ENCODE assay signal across 25 mouse cellular contexts in the genomic region with DNA sequence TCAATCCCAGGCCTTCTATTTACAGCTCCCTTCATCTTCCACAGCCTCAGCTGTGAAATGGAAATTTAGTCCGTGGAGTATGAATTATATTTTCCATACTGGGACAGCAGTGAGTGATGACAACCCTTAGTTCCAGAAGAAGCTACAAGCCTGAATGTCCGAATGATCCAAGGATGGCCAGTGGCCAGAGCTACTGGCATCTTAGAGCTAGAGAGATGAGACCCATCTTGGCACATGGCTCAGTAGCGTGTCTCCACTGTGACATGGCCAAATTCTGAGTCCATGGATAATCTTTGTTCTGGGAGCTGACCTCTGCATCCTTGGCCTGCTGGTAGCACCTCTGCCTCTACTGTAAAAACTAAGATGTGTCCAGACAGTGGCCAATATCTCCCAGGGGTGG.
DNase-seq lines count a peak whose midpoint lies in the region; TF ChIP-seq lines count a peak whose summit lies in the region.
"Had no signal": no experiment of that assay in that cellular context is flagged by ENCODE, and none has a peak within 500 bp of the region (broad histone marks: within the 10 kb centered on the region; RNA-seq: fewer than 3 reads in every experiment).

No protein-coding gene starts in this region.

- intact Hi-C loops in gastrocnemius, adult 2 months (cut with DNase I): loop anchor here (10.0 kb wide), 2 partner anchors 140 to 190 kb away; no protein-coding TSS in a partner anchor

- H3K27ac ChIP-seq in gastrocnemius, adult 2 months: no peak overlapping the region
- 0 out of 2 replicates have a peak overlapping the region, but pooled peaks have one; percentile 39 for H3K27ac ChIP-seq in layer of hippocampus, adult 2 months
- H3K27ac ChIP-seq in cortical plate, adult 2 months (ENCODE audit: insufficient read depth, low read length): peak overlapping the region; percentile 26
- H3K27ac ChIP-seq: embryonic facial prominence, embryonic 12.5 days; embryonic facial prominence, embryonic 15.5 days; forebrain, embryonic 12.5 days; forebrain, embryonic 15.5 days; hindbrain, embryonic 14.5 days; intestine, embryonic 15.5 days had no signal

- TF ChIP-seq POLR2A in cortical plate, adult 2 months (IDR thresholded peaks at IDR 0.05; ENCODE audit: extremely low read depth, insufficient read depth, low read length): no peak

- H3K4me1 ChIP-seq in cortical plate, adult 2 months (ENCODE audit: control insufficient read depth, insufficient read depth, low read length): peaks cover 12% of the 10 kb centered on the region
- H3K4me1 ChIP-seq: embryonic facial prominence, embryonic 12.5 days; embryonic facial prominence, embryonic 15.5 days; intestine, embryonic 15.5 days had no signal

- peak; percentile 40 to 53 for DNase-seq in cerebellum, postnatal 14 days
- no peak for DNase-seq in cerebellum, adult 9-11 months
- peak; percentile 27 for DNase-seq in gastrocnemius, adult 2 months
- no peak for DNase-seq in gastrocnemius, adult 8-10 months (ENCODE audit: low spot score in 2 of 2)
- no peak for DNase-seq in layer of hippocampus, adult 2 months (ENCODE audit: low spot score in 2 of 2)
- DNase-seq in layer of hippocampus, adult 11-12 months (ENCODE audit: low spot score): no peak
- DNase-seq in adipocyte (ENCODE audit: low spot score): no peak
- DNase-seq: adrenal gland, adult 2 months; adrenal gland, postnatal 14 days; B cell, adult 2 months; cerebellum, adult 11-12 months; cerebellum, adult 8-10 months; cerebellum, postnatal 36 days; gastrocnemius, postnatal 10 days; gastrocnemius, postnatal 36 days; heart, adult 11 months; kidney, adult 11 months; kidney, adult 8-10 months had no signal

- no peak overlapping the region for H3K4me3 ChIP-seq in gastrocnemius, adult 2 months
- H3K4me3 ChIP-seq in layer of hippocampus, adult 2 months: no peak overlapping the region
- H3K4me3 ChIP-seq in cortical plate, adult 2 months (ENCODE audit: insufficient read depth, low read length): no peak overlapping the region
- H3K4me3 ChIP-seq: embryonic facial prominence, embryonic 12.5 days; embryonic facial prominence, embryonic 15.5 days; forebrain, embryonic 12.5 days; forebrain, embryonic 15.5 days; intestine, embryonic 15.5 days had no signal

- no peak for TF ChIP-seq CTCF in gastrocnemius, adult 2 months (IDR thresholded peaks at IDR 0.05)
- TF ChIP-seq CTCF in layer of hippocampus, adult 2 months (conservative IDR thresholded peaks at IDR 0.05): no peak
- no peak for TF ChIP-seq CTCF in cortical plate, adult 2 months (IDR thresholded peaks at IDR 0.05; ENCODE audit: extremely low read depth, insufficient read depth, low read length)

Comparison
In these comparisons a context has a peak if more than half of its experiments do, and no peak if none do; other contexts are left out.
1. DNase-seq: peak in cerebellum, postnatal 14 days (2 of 2) and gastrocnemius, adult 2 months (single experiment); none in cerebellum, adult 9-11 months (single experiment), gastrocnemius, adult 8-10 months (0 of 2), layer of hippocampus, adult 2 months (0 of 2), layer of hippocampus, adult 11-12 months (single experiment) and adipocyte (single experiment).